Mouse (Mus musculus) C2C12 (cell line): ENCODE results near the gene Stk32c.

Source experiments
- CEBPB ChIP-seq: IDR thresholded peaks from one replicate; pipeline ENCODE4 v1.6.1; 2011; ENCODE audit warnings: low read depth, mild to moderate bottlenecking, control low read depth, moderate library complexity
- CTCF ChIP-seq: IDR thresholded peaks from one replicate; pipeline ENCODE4 v1.5.1; 2011; ENCODE audit not compliant: control insufficient read depth, insufficient read depth, insufficient read length
- FOSL1 ChIP-seq: IDR thresholded peaks from one replicate; pipeline ENCODE4 v1.8.0; 2011; ENCODE audit warnings: mild to moderate bottlenecking, low read length; ENCODE audit not compliant: poor library complexity, insufficient read depth, severe bottlenecking
- MAX ChIP-seq: IDR thresholded peaks from one replicate; pipeline ENCODE4 v1.6.1; 2011; ENCODE audit warnings: mild to moderate bottlenecking, control low read depth
- MYOD1 ChIP-seq: IDR thresholded peaks from one replicate; pipeline ENCODE4 v1.6.1; 2011; ENCODE audit warnings: low read depth; ENCODE audit not compliant: control insufficient read depth, insufficient read length
- USF1 ChIP-seq: IDR thresholded peaks from one replicate; pipeline ENCODE4 v1.6.1; 2011; ENCODE audit warnings: low read depth, mild to moderate bottlenecking, control low read depth, moderate library complexity

- TF ChIP-seq MYOD1 = no peak
- no peak for TF ChIP-seq MAX
- TF ChIP-seq CTCF = no peak
- no peak for TF ChIP-seq USF1
- TF ChIP-seq FOSL1 = no peak
- no peak for TF ChIP-seq CEBPB
Observed at GRCm38 (mm10) chr7:139222341-139222740, 9.2 kb upstream of the Stk32c start.
